12 mouse cellular contexts compared by ENCODE assay signal in genomic region chr10:60328963-60329650, GRCm38 (mm10). TPM values are rescaled to one million over a fixed set of nuclear protein-coding genes. Genes with fewer than 3 reads are reported as not detected.
DNase-seq lines count a peak whose midpoint lies in the region; ATAC-seq lines count a peak whose summit lies in the region.
"Had no signal": no experiment of that assay in that cellular context is flagged by ENCODE, and none has a peak within 500 bp of the region (broad histone marks: within the 10 kb centered on the region; RNA-seq: fewer than 3 reads in every experiment).

No protein-coding gene starts in this region.

- H3K9me3 ChIP-seq in neural tube, embryonic 13.5 days, result no peaks in the 10 kb centered on the region
- H3K9me3 ChIP-seq in intestine, embryonic 15.5 days, result no peaks in the 10 kb centered on the region
- no peaks in the 10 kb centered on the region for H3K9me3 ChIP-seq in stomach, embryonic 14.5 days (ENCODE audit: control insufficient read depth, low read depth, low read length)
- H3K9me3 ChIP-seq: G1E; neural tube, embryonic 12.5 days had no signal

- no peaks in the 10 kb centered on the region for H3K36me3 ChIP-seq in neural tube, embryonic 13.5 days
- no peaks in the 10 kb centered on the region for H3K36me3 ChIP-seq in intestine, embryonic 15.5 days
- no peaks in the 10 kb centered on the region for H3K36me3 ChIP-seq in stomach, embryonic 14.5 days (ENCODE audit: control insufficient read depth, insufficient read depth, low read length)
- H3K36me3 ChIP-seq: G1E; neural tube, embryonic 12.5 days had no signal

- ATAC-seq in neural tube, embryonic 13.5 days (ENCODE audit: low read depth), result peak; percentile 27; the same call in 1 of the 2 replicates
- ATAC-seq in intestine, embryonic 15.5 days, result peak; percentile 76
- peak; percentile 67; the same call in 1 of the 2 replicates for ATAC-seq in stomach, embryonic 14.5 days (ENCODE audit: insufficient number of reproducible peaks, insufficient read depth, low FRiP score, low read depth)

- H3K4me1 ChIP-seq in neural tube, embryonic 13.5 days (replicated peaks), result peaks cover 8% of the 10 kb centered on the region
- H3K4me1 ChIP-seq in intestine, embryonic 15.5 days (replicated peaks), result peaks cover 21% of the 10 kb centered on the region
- peaks cover 11% of the 10 kb centered on the region for H3K4me1 ChIP-seq in stomach, embryonic 14.5 days (ENCODE audit: control insufficient read depth, insufficient read depth, low read length)
- H3K4me1 ChIP-seq: neural tube, embryonic 12.5 days had no signal

- H3K27ac ChIP-seq in neural tube, embryonic 13.5 days (replicated peaks), result no peak overlapping the region
- peak overlapping the region; percentile 81 for H3K27ac ChIP-seq in intestine, embryonic 15.5 days
- H3K27ac ChIP-seq in stomach, embryonic 14.5 days (ENCODE audit: low read length), result peak overlapping the region; percentile 28; the same call in 1 of the 2 replicates
- H3K27ac ChIP-seq: liver, embryonic 14.5 days; neural tube, embryonic 12.5 days had no signal

- DNase-seq in layer of hippocampus, adult 11-12 months (ENCODE audit: low spot score), result peak; percentile 16
- DNase-seq in layer of hippocampus, postnatal 36 days, result no peak
- DNase-seq in neural tube, embryonic 10.5 days (ENCODE audit: extremely low spot score, low spot score), result no peak
- DNase-seq in ovary, postnatal 14 days (ENCODE audit: low spot score), result no peak
- DNase-seq: gastrocnemius, postnatal 36 days; spleen, adult 18-20 months had no signal

- no peak overlapping the region for H3K4me3 ChIP-seq in neural tube, embryonic 13.5 days
- H3K4me3 ChIP-seq in intestine, embryonic 15.5 days (replicated peaks), result no peak overlapping the region
- H3K4me3 ChIP-seq in stomach, embryonic 14.5 days (ENCODE audit: low read depth, low read length), result no peak overlapping the region
- H3K4me3 ChIP-seq: neural tube, embryonic 12.5 days had no signal

- no peak overlapping the region for H3K4me2 ChIP-seq in neural tube, embryonic 13.5 days
- peak overlapping the region; percentile 22; the same call in 1 of the 2 replicates for H3K4me2 ChIP-seq in intestine, embryonic 15.5 days (replicated peaks)
- no peak overlapping the region for H3K4me2 ChIP-seq in stomach, embryonic 14.5 days (replicated peaks; ENCODE audit: low read depth, low read length)
- H3K4me2 ChIP-seq: neural tube, embryonic 12.5 days had no signal

- no peak overlapping the region for H3K9ac ChIP-seq in neural tube, embryonic 13.5 days
- no peak overlapping the region for H3K9ac ChIP-seq in intestine, embryonic 15.5 days
- H3K9ac ChIP-seq in stomach, embryonic 14.5 days (replicated peaks; ENCODE audit: low read depth, low read length), result no peak overlapping the region
- H3K9ac ChIP-seq: liver, embryonic 14.5 days; neural tube, embryonic 12.5 days had no signal

- no peaks in the 10 kb centered on the region for H3K27me3 ChIP-seq in neural tube, embryonic 13.5 days
- H3K27me3 ChIP-seq in intestine, embryonic 15.5 days (replicated peaks), result no peaks in the 10 kb centered on the region
- H3K27me3 ChIP-seq in stomach, embryonic 14.5 days (ENCODE audit: control insufficient read depth, insufficient read depth, low read length), result no peaks in the 10 kb centered on the region
- H3K27me3 ChIP-seq: neural tube, embryonic 12.5 days had no signal

- WGBS in neural tube, embryonic 13.5 days, result 77% methylated on average over 11 of the region's 11 CpGs
- 44% methylated on average over 11 of the region's 11 CpGs for WGBS in intestine, embryonic 15.5 days
- WGBS in stomach, embryonic 14.5 days, result 54% methylated on average over 11 of the region's 11 CpGs

RNA-seq across cellular contexts. Expression of gene Vsir, which starts 17.5 kb away (rescaled TPM):
- total RNA-seq in layer of hippocampus, postnatal 36 days (2021), result 10 to 100 TPM; 19.8 to 22.9 TPM
- 2.8 and 3.0 TPM in 2 replicates for polyA plus RNA-seq in neural tube, embryonic 13.5 days (2015; fragmentation: Nextera tagmentation; extraction: Ambion mirVana)
- polyA plus RNA-seq in intestine, embryonic 15.5 days (2015; fragmentation: Nextera tagmentation; extraction: Ambion mirVana), result 7.2 and 9.0 TPM in 2 replicates
- polyA plus RNA-seq in stomach, embryonic 14.5 days (2014; fragmentation: Nextera tagmentation; extraction: Ambion mirVana), result 4.9 and 6.8 TPM in 2 replicates

RNA-seq across cellular contexts. Expression of gene Psap, which starts 51.7 kb away (rescaled TPM):
- 1,000 to 10,000 TPM; 1,330 to 1,401 TPM for total RNA-seq in layer of hippocampus, postnatal 36 days (2021)
- 136 and 140 TPM in 2 replicates for polyA plus RNA-seq in neural tube, embryonic 13.5 days (2015; fragmentation: Nextera tagmentation; extraction: Ambion mirVana)
- 144 and 147 TPM in 2 replicates for polyA plus RNA-seq in intestine, embryonic 15.5 days (2015; fragmentation: Nextera tagmentation; extraction: Ambion mirVana)
- polyA plus RNA-seq in stomach, embryonic 14.5 days (2014; fragmentation: Nextera tagmentation; extraction: Ambion mirVana), result 106 and 108 TPM in 2 replicates
